ENCODE assay signal across 9 mouse cellular contexts in genomic region chr3:89182531-89183057, GRCm38 (mm10). TPM values are rescaled to one million over a fixed set of nuclear protein-coding genes. Genes with fewer than 3 reads are reported as not detected.
DNase-seq lines count a peak whose midpoint lies in the region; ATAC-seq and TF ChIP-seq lines count a peak whose summit lies in the region.
"Had no signal": no experiment of that assay in that cellular context is flagged by ENCODE, and none has a peak within 500 bp of the region (broad histone marks: within the 10 kb centered on the region; RNA-seq: fewer than 3 reads in every experiment).

No protein-coding gene starts in this region.

- H3K27ac ChIP-seq in heart, embryonic 10.5 days, result peak overlapping the region; percentile 92; the same call in 1 of the 2 replicates
- H3K27ac ChIP-seq in hindbrain, embryonic 12.5 days, result peak overlapping the region; percentile 23; the same call in 1 of the 2 replicates

- 50% methylated on average over 7 of the region's 7 CpGs for WGBS in heart, embryonic 10.5 days
- WGBS in hindbrain, embryonic 12.5 days, result 50% methylated on average over 7 of the region's 7 CpGs

- no peaks in the 10 kb centered on the region for H3K9me3 ChIP-seq in heart, embryonic 10.5 days
- H3K9me3 ChIP-seq in E14TG2a.4 (ENCODE audit: low read length), result no peaks in the 10 kb centered on the region
- H3K9me3 ChIP-seq in hindbrain, embryonic 12.5 days (replicated peaks), result no peaks in the 10 kb centered on the region

- peak overlapping the region; percentile 95 for H3K4me2 ChIP-seq in hindbrain, embryonic 12.5 days (replicated peaks)

- H3K36me3 ChIP-seq in heart, embryonic 10.5 days, result peaks cover 37% of the 10 kb centered on the region
- peaks cover 45% of the 10 kb centered on the region for H3K36me3 ChIP-seq in E14TG2a.4 (ENCODE audit: insufficient read depth, low read length)
- peaks cover 41% of the 10 kb centered on the region for H3K36me3 ChIP-seq in hindbrain, embryonic 12.5 days

- TF ChIP-seq CTCF in E14TG2a.4 (conservative IDR thresholded peaks at IDR 0.05; ENCODE audit: low read length), result no peak

- peaks cover 61% of the 10 kb centered on the region for H3K4me1 ChIP-seq in heart, embryonic 10.5 days
- peaks cover 86% of the 10 kb centered on the region for H3K4me1 ChIP-seq in E14TG2a.4 (replicated peaks; ENCODE audit: low read depth, low read length)
- peaks cover 45% of the 10 kb centered on the region for H3K4me1 ChIP-seq in hindbrain, embryonic 12.5 days

- DNase-seq in heart, embryonic 10.5 days (ENCODE audit: low spot score), result no peak
- no peak for DNase-seq in heart, adult 18-20 months
- no peak for DNase-seq in frontal cortex, postnatal 25 days (ENCODE audit: low spot score in 2 of 2)
- DNase-seq in cerebellum, adult 11 months, result no peak
- DNase-seq in embryo, embryonic 10.5 days (ENCODE audit: low spot score), result no peak

- ATAC-seq in hindbrain, embryonic 12.5 days (ENCODE audit: low FRiP score), result peak; percentile 39
- peak; percentile 40 for ATAC-seq in megakaryocyte progenitor cell, adult 5-6 weeks (replicated peaks; ENCODE audit: poor library complexity)

- H3K9ac ChIP-seq in hindbrain, embryonic 12.5 days, result no peak overlapping the region

- peak overlapping the region; percentile 80 for H3K4me3 ChIP-seq in heart, embryonic 10.5 days
- H3K4me3 ChIP-seq in E14TG2a.4 (replicated peaks; ENCODE audit: low read length), result peak overlapping the region; percentile 85
- peak overlapping the region; percentile 62; the same call in 1 of the 2 replicates for H3K4me3 ChIP-seq in hindbrain, embryonic 12.5 days

- peaks cover 10% of the 10 kb centered on the region; the same call in 1 of the 2 replicates for H3K27me3 ChIP-seq in heart, embryonic 10.5 days (ENCODE audit: insufficient read depth, poor library complexity, severe bottlenecking)
- peaks cover 32% of the 10 kb centered on the region for H3K27me3 ChIP-seq in E14TG2a.4 (ENCODE audit: insufficient read depth, low read length)
- H3K27me3 ChIP-seq in hindbrain, embryonic 12.5 days, result peaks cover 3% of the 10 kb centered on the region; the same call in 1 of the 2 replicates
- H3K27me3 ChIP-seq: CH12.LX had no signal

RNA-seq across cellular contexts. Expression of gene Fam189b, which starts 0.3 kb away (rescaled TPM):
- polyA plus RNA-seq in heart, embryonic 10.5 days (2016; fragmentation: Nextera tagmentation; extraction: Ambion mirVana), result 16.4 and 21.0 TPM in 2 replicates
- total RNA-seq in heart, adult 18-20 months (2021), result 1 to 10 TPM; 3.7 to 4.7 TPM
- 33.4 and 34.2 TPM in 2 replicates for polyA plus RNA-seq in hindbrain, embryonic 12.5 days (2016; fragmentation: Nextera tagmentation; extraction: Ambion mirVana)
- 14.3 and 18.0 TPM in 2 replicates for total RNA-seq in megakaryocyte progenitor cell, adult 5-6 weeks (2015)
- total RNA-seq in megakaryocyte progenitor cell, adult 5-6 weeks (2017), result 2.3 and 5.2 TPM in 2 replicates

RNA-seq across cellular contexts. Expression of gene Scamp3, which starts 5.3 kb away (rescaled TPM):
- 104 and 115 TPM in 2 replicates for polyA plus RNA-seq in heart, embryonic 10.5 days (2016; fragmentation: Nextera tagmentation; extraction: Ambion mirVana)
- total RNA-seq in heart, adult 18-20 months (2021), result 10 to 100 TPM; 46.2 to 50.2 TPM
- polyA plus RNA-seq in hindbrain, embryonic 12.5 days (2016; fragmentation: Nextera tagmentation; extraction: Ambion mirVana), result 105 and 107 TPM in 2 replicates
- 92.5 and 93.9 TPM in 2 replicates for total RNA-seq in megakaryocyte progenitor cell, adult 5-6 weeks (2015)
- total RNA-seq in megakaryocyte progenitor cell, adult 5-6 weeks (2017), result 33.4 and 37.2 TPM in 2 replicates

RNA-seq across cellular contexts. Expression of gene Clk2, which starts 18.0 kb away (rescaled TPM):
- polyA plus RNA-seq in heart, embryonic 10.5 days (2016; fragmentation: Nextera tagmentation; extraction: Ambion mirVana), result 18.4 and 32.2 TPM in 2 replicates
- 10 to 100 TPM; 14.3 to 17.8 TPM for total RNA-seq in heart, adult 18-20 months (2021)
- polyA plus RNA-seq in hindbrain, embryonic 12.5 days (2016; fragmentation: Nextera tagmentation; extraction: Ambion mirVana), result 38.8 and 44.4 TPM in 2 replicates
- 51.1 and 53.8 TPM in 2 replicates for total RNA-seq in megakaryocyte progenitor cell, adult 5-6 weeks (2015)
- 69.3 and 75.9 TPM in 2 replicates for total RNA-seq in megakaryocyte progenitor cell, adult 5-6 weeks (2017)

RNA-seq across cellular contexts. Expression of gene Gba, which starts 20.1 kb away (rescaled TPM):
- polyA plus RNA-seq in heart, embryonic 10.5 days (2016; fragmentation: Nextera tagmentation; extraction: Ambion mirVana), result 44.2 and 44.6 TPM in 2 replicates
- total RNA-seq in heart, adult 18-20 months (2021), result 10 to 100 TPM; 18.3 to 19.6 TPM
- polyA plus RNA-seq in hindbrain, embryonic 12.5 days (2016; fragmentation: Nextera tagmentation; extraction: Ambion mirVana), result 50.3 and 51.3 TPM in 2 replicates
- total RNA-seq in megakaryocyte progenitor cell, adult 5-6 weeks (2015), result 52.8 and 60.0 TPM in 2 replicates
- 51.4 and 55.8 TPM in 2 replicates for total RNA-seq in megakaryocyte progenitor cell, adult 5-6 weeks (2017)

RNA-seq across cellular contexts. Expression of gene Hcn3, which starts 22.6 kb away (rescaled TPM):
- 0.77 and 0.85 TPM in 2 replicates for polyA plus RNA-seq in heart, embryonic 10.5 days (2016; fragmentation: Nextera tagmentation; extraction: Ambion mirVana)
- total RNA-seq in heart, adult 18-20 months (2021), result under 1 TPM; 0.30 to 0.62 TPM
- polyA plus RNA-seq in hindbrain, embryonic 12.5 days (2016; fragmentation: Nextera tagmentation; extraction: Ambion mirVana), result 20.7 and 22.3 TPM in 2 replicates
- 0.24 and 0.42 TPM in 2 replicates for total RNA-seq in megakaryocyte progenitor cell, adult 5-6 weeks (2015)
- 0.27 and 0.67 TPM in 2 replicates for total RNA-seq in megakaryocyte progenitor cell, adult 5-6 weeks (2017)
